Mouse (Mus musculus): ENCODE measurements around the gene Ccdc92. TPM values are rescaled to one million over a fixed set of nuclear protein-coding genes. Genes with fewer than 3 reads are reported as not detected.

Gene Ccdc92
- polyA plus RNA-seq, 2 experiments: 3.8 to 4.1 TPM

- H3K4me3 ChIP-seq (replicated peaks; ENCODE audit: low read length): no peak overlapping the region
- no peaks in the 10 kb centered on the region for H3K9me3 ChIP-seq (ENCODE audit: control insufficient read depth, low read length)
- no peak for DNase-seq (ENCODE audit: low spot score)
- WGBS: 35% methylated on average over 1 of the region's 1 CpGs
- no peak overlapping the region for H3K27ac ChIP-seq (replicated peaks; ENCODE audit: low read depth, low read length)
- H3K36me3 ChIP-seq (ENCODE audit: control insufficient read depth, insufficient read depth, low read length): no peaks in the 10 kb centered on the region
- no peak for ATAC-seq (ENCODE audit: low FRiP score, low read depth)
- TF ChIP-seq POLR2A (IDR thresholded peaks at IDR 0.05; ENCODE audit: borderline replicate concordance, extremely low read depth, insufficient read depth, insufficient read length): no peak
- no peak overlapping the region for H3K9ac ChIP-seq (ENCODE audit: low read depth, low read length, severe bottlenecking)
- H3K4me1 ChIP-seq (ENCODE audit: control insufficient read depth, insufficient read depth, low read length): peaks cover 9% of the 10 kb centered on the region; the same call in 1 of the 2 replicates
- no peaks in the 10 kb centered on the region for H3K27me3 ChIP-seq (ENCODE audit: control insufficient read depth, insufficient read depth, low read length)
- H3K4me2 ChIP-seq (replicated peaks; ENCODE audit: low read depth, low read length, severe bottlenecking): no peak overlapping the region
Measured at GRCm38 (mm10) chr5:124847014-124847413, 15.2 kb downstream of the Ccdc92 start.

- H3K9me3 ChIP-seq (ENCODE audit: control insufficient read depth, low read length): no peaks in the 10 kb centered on the region
- no peak overlapping the region for H3K4me2 ChIP-seq (replicated peaks; ENCODE audit: low read depth, low read length, severe bottlenecking)
- H3K27ac ChIP-seq (replicated peaks; ENCODE audit: low read depth, low read length): no peak overlapping the region
- no peak for ATAC-seq (ENCODE audit: low FRiP score, low read depth)
- TF ChIP-seq POLR2A (IDR thresholded peaks at IDR 0.05; ENCODE audit: borderline replicate concordance, extremely low read depth, insufficient read depth, insufficient read length): no peak
- no peaks in the 10 kb centered on the region for H3K36me3 ChIP-seq (ENCODE audit: control insufficient read depth, insufficient read depth, low read length)
- H3K4me3 ChIP-seq (replicated peaks; ENCODE audit: low read length): no peak overlapping the region
- DNase-seq (ENCODE audit: low spot score): no peak
- no peaks in the 10 kb centered on the region for H3K27me3 ChIP-seq (ENCODE audit: control insufficient read depth, insufficient read depth, low read length)
- H3K9ac ChIP-seq (ENCODE audit: low read depth, low read length, severe bottlenecking): no peak overlapping the region
- H3K4me1 ChIP-seq (ENCODE audit: control insufficient read depth, insufficient read depth, low read length): peaks cover 9% of the 10 kb centered on the region; the same call in 1 of the 2 replicates
- 68% methylated on average over 4 of the region's 4 CpGs for WGBS
Measured at GRCm38 (mm10) chr5:124844929-124845328, 17.3 kb downstream of the Ccdc92 start.

GRCm38 (mm10) chr5:124843386-124843785 lies 18.8 kb downstream of the Ccdc92 start:
- Histone ChIP-seq H3K9ac (ENCODE audit: low read depth, low read length, severe bottlenecking) (no peak overlapping the region), H3K36me3 (ENCODE audit: control insufficient read depth, insufficient read depth, low read length) (no peaks in the 10 kb centered on the region), H3K27ac (replicated peaks; ENCODE audit: low read depth, low read length) (no peak overlapping the region), H3K9me3 (ENCODE audit: control insufficient read depth, low read length) (no peaks in the 10 kb centered on the region), H3K4me3 (replicated peaks; ENCODE audit: low read length) (no peak overlapping the region), H3K4me1 (ENCODE audit: control insufficient read depth, insufficient read depth, low read length) (peaks cover 9% of the 10 kb centered on the region; the same call in 1 of the 2 replicates), H3K27me3 (ENCODE audit: control insufficient read depth, insufficient read depth, low read length) (no peaks in the 10 kb centered on the region), H3K4me2 (replicated peaks; ENCODE audit: low read depth, low read length, severe bottlenecking) (no peak overlapping the region)
- no peak for DNase-seq (ENCODE audit: low spot score)
- no peak for ATAC-seq (ENCODE audit: low FRiP score, low read depth)
- 88% methylated on average over 8 of the region's 8 CpGs for WGBS
- no peak for TF ChIP-seq POLR2A (IDR thresholded peaks at IDR 0.05; ENCODE audit: borderline replicate concordance, extremely low read depth, insufficient read depth, insufficient read length)

- Histone ChIP-seq H3K9me3 (ENCODE audit: control insufficient read depth, low read length) (no peaks in the 10 kb centered on the region), H3K9ac (ENCODE audit: low read depth, low read length, severe bottlenecking) (no peak overlapping the region), H3K27me3 (ENCODE audit: control insufficient read depth, insufficient read depth, low read length) (no peaks in the 10 kb centered on the region), H3K36me3 (ENCODE audit: control insufficient read depth, insufficient read depth, low read length) (no peaks in the 10 kb centered on the region; the same call in 1 of the 2 replicates), H3K4me3 (replicated peaks; ENCODE audit: low read length) (no peak overlapping the region), H3K4me1 (ENCODE audit: control insufficient read depth, insufficient read depth, low read length) (no peaks in the 10 kb centered on the region), H3K4me2 (replicated peaks; ENCODE audit: low read depth, low read length, severe bottlenecking) (no peak overlapping the region), H3K27ac (replicated peaks; ENCODE audit: low read depth, low read length) (no peak overlapping the region)
- WGBS: 85% methylated on average over 2 of the region's 2 CpGs
- DNase-seq (ENCODE audit: low spot score) (no peak), ATAC-seq (ENCODE audit: low FRiP score, low read depth) (no peak)
- no peak for TF ChIP-seq POLR2A (IDR thresholded peaks at IDR 0.05; ENCODE audit: borderline replicate concordance, extremely low read depth, insufficient read depth, insufficient read length)
Measured at GRCm38 (mm10) chr5:124840669-124841068, 21.6 kb downstream of the Ccdc92 start.

- no peak for TF ChIP-seq POLR2A (IDR thresholded peaks at IDR 0.05; ENCODE audit: borderline replicate concordance, extremely low read depth, insufficient read depth, insufficient read length)
- no peak overlapping the region for H3K9ac ChIP-seq (ENCODE audit: low read depth, low read length, severe bottlenecking)
- H3K4me2 ChIP-seq (replicated peaks; ENCODE audit: low read depth, low read length, severe bottlenecking): no peak overlapping the region
- H3K27me3 ChIP-seq (ENCODE audit: control insufficient read depth, insufficient read depth, low read length): no peaks in the 10 kb centered on the region
- DNase-seq (ENCODE audit: low spot score) (no peak), ATAC-seq (ENCODE audit: low FRiP score, low read depth) (no peak)
- no peaks in the 10 kb centered on the region; the same call in 1 of the 2 replicates for H3K36me3 ChIP-seq (ENCODE audit: control insufficient read depth, insufficient read depth, low read length)
- no peaks in the 10 kb centered on the region for H3K9me3 ChIP-seq (ENCODE audit: control insufficient read depth, low read length)
- no peak overlapping the region for H3K27ac ChIP-seq (replicated peaks; ENCODE audit: low read depth, low read length)
- no peak overlapping the region for H3K4me3 ChIP-seq (replicated peaks; ENCODE audit: low read length)
- H3K4me1 ChIP-seq (ENCODE audit: control insufficient read depth, insufficient read depth, low read length): no peaks in the 10 kb centered on the region
- WGBS: 76% methylated on average over 7 of the region's 7 CpGs
Measured at GRCm38 (mm10) chr5:124840202-124840601, 22.0 kb downstream of the Ccdc92 start.

GRCm38 (mm10) chr5:124836621-124837020 lies 25.6 kb downstream of the Ccdc92 start:
- H3K27me3 ChIP-seq (ENCODE audit: control insufficient read depth, insufficient read depth, low read length): no peaks in the 10 kb centered on the region
- H3K4me2 ChIP-seq (replicated peaks; ENCODE audit: low read depth, low read length, severe bottlenecking): no peak overlapping the region
- H3K4me1 ChIP-seq (ENCODE audit: control insufficient read depth, insufficient read depth, low read length): no peaks in the 10 kb centered on the region
- 66% methylated on average over 4 of the region's 4 CpGs for WGBS
- no peaks in the 10 kb centered on the region for H3K9me3 ChIP-seq (ENCODE audit: control insufficient read depth, low read length)
- H3K27ac ChIP-seq (replicated peaks; ENCODE audit: low read depth, low read length): no peak overlapping the region
- no peak overlapping the region for H3K9ac ChIP-seq (ENCODE audit: low read depth, low read length, severe bottlenecking)
- H3K4me3 ChIP-seq (replicated peaks; ENCODE audit: low read length): no peak overlapping the region
- no peak for ATAC-seq (ENCODE audit: low FRiP score, low read depth)
- no peaks in the 10 kb centered on the region; the same call in 1 of the 2 replicates for H3K36me3 ChIP-seq (ENCODE audit: control insufficient read depth, insufficient read depth, low read length)
- no peak for TF ChIP-seq POLR2A (IDR thresholded peaks at IDR 0.05; ENCODE audit: borderline replicate concordance, extremely low read depth, insufficient read depth, insufficient read length)
- no peak for DNase-seq (ENCODE audit: low spot score)
